Mouse (Mus musculus): ENCODE measurements around the gene Brd2. TPM values are rescaled to one million over a fixed set of nuclear protein-coding genes. Genes with fewer than 3 reads are reported as not detected.

Brd2 gene
- polyA plus RNA-seq, 1 experiment from 2014 or later = 135 TPM

DNA sequence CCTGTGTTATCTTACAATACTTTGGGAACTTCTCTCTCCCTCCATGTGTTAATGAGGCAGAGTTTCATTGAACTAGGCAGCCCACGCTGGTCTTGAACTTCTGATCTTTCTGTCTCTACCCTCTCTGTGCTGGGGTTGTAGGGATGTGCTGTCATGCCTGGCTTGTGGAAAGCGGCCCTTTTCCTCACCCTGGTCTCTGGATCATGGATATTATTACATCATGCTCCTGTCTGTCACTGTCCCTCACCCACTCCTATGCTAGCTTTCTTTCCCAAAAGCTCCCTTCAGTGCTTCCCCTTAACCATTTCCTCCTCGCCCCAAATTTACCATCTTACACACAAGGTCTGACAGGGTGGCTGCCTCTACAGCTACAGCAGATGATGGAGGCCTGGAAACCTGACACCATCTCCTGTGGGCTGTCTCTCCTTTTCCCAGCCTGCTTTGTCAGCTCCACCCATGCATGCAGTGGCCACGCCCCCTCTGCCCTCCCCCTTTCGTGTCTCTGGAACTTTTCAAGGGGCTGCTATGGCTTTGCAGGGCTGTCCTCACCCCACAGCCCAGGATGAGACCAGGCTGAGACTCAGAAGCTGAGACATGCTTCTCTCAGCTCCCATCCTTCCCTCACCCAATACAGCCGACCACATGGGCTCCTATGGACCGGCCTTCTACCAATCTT, 29.1 kb downstream of the Brd2 start:
- H3K4me2 ChIP-seq (replicated peaks) = 0 out of 2 replicates have a peak overlapping the region, but pooled peaks have one; percentile 18
- H3K9ac ChIP-seq = no peak overlapping the region
- ATAC-seq (ENCODE audit: low FRiP score, low read depth) = no peak
- H3K27ac ChIP-seq = no peak overlapping the region
- no peaks in the 10 kb centered on the region for H3K4me1 ChIP-seq
- H3K4me3 ChIP-seq = no peak overlapping the region
- H3K36me3 ChIP-seq = no peaks in the 10 kb centered on the region
- WGBS = 37% methylated on average over 7 of the region's 7 CpGs
- no peaks in the 10 kb centered on the region for H3K27me3 ChIP-seq (replicated peaks)
- no peaks in the 10 kb centered on the region; the same call in 1 of the 2 replicates for H3K9me3 ChIP-seq

- H3K27me3 ChIP-seq (replicated peaks) = no peaks in the 10 kb centered on the region
- ATAC-seq (ENCODE audit: low FRiP score, low read depth) = no peak
- WGBS = 41% methylated on average over 11 of the region's 11 CpGs
- no peaks in the 10 kb centered on the region for H3K4me1 ChIP-seq
- H3K27ac ChIP-seq = no peak within 1 kb of the TSS
- H3K9me3 ChIP-seq = no peaks in the 10 kb centered on the region; the same call in 1 of the 2 replicates
- no peak within 1 kb of the TSS for H3K9ac ChIP-seq
- H3K36me3 ChIP-seq = no peaks in the 10 kb centered on the region
- no peak within 1 kb of the TSS for H3K4me2 ChIP-seq (replicated peaks)
- no peak within 1 kb of the TSS for H3K4me3 ChIP-seq
These were observed 30.1 kb downstream of the Brd2 start, which contains the start of gene H2-Oa for GRCm38 (mm10) chr17:34092197-34092875. TSS of gene H2-Oa (plus strand) at chr17:34092340.

GRCm38 (mm10) chr17:34090923-34091322, 31.5 kb downstream of the Brd2 start:
- no peak for ATAC-seq (ENCODE audit: low FRiP score, low read depth)
- 55% methylated on average over 7 of the region's 7 CpGs for WGBS
- H3K4me2 ChIP-seq (replicated peaks) = no peak overlapping the region

DNA sequence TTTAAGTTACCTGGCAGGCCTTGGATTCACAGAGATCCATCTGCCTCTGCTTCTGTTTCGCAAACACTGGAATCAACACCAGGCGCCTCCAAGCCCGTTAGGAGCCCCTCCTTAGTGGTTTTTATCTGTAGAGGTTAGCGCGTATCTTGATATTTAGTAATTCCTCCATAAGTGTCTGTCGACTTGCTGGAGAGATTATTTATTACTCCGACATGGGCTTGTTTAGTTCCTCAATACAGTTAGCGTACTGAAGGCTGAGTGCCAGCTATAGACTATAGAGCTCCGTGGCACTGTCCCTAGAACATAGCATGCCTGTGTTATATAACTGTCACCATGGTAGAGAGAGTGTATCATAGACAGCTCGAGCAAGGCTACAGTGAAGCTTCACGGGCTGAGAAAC, 34.3 kb downstream of the Brd2 start:
- H3K4me3 ChIP-seq = no peak overlapping the region
- 88% methylated on average over 11 of the region's 11 CpGs for WGBS
- no peaks in the 10 kb centered on the region for H3K27me3 ChIP-seq (replicated peaks)
- no peak overlapping the region for H3K9ac ChIP-seq
- no peaks in the 10 kb centered on the region for H3K9me3 ChIP-seq
- no peak overlapping the region for H3K4me2 ChIP-seq (replicated peaks)
- ATAC-seq (ENCODE audit: low FRiP score, low read depth) = no peak
- H3K4me1 ChIP-seq = peaks cover under 1% of the 10 kb centered on the region; the same call in 1 of the 2 replicates
- no peaks in the 10 kb centered on the region for H3K36me3 ChIP-seq
- no peak overlapping the region for H3K27ac ChIP-seq

More at GRCm38 (mm10) chr17:34090923-34091322, 31.5 kb downstream of the Brd2 start:
- Histone ChIP-seq H3K27ac (no peak overlapping the region), H3K4me3 (no peak overlapping the region), H3K36me3 (no peaks in the 10 kb centered on the region), H3K4me1 (no peaks in the 10 kb centered on the region), H3K27me3 (replicated peaks) (no peaks in the 10 kb centered on the region), H3K9ac (no peak overlapping the region), H3K9me3 (no peaks in the 10 kb centered on the region; the same call in 1 of the 2 replicates)

DNA sequence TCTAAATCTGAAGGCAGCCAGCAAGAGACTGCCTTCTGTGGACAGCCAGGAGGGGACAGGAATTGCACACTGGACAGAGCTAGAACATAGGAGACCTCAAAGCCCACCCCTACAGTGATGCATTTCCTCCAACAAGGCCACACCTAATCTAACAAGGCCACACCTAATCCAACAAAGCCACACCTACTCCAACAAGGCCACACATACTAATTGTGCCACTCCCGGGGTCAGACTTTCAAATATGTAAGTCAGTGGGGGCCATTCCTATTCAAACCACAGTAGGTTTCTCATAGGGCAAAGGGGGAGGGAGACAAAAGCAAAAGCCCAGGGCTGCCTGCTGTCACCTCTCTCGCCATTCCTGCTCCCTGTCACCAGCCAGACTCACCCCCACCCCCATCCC, 35.0 kb downstream of the Brd2 start:
- Histone ChIP-seq H3K4me1 (peaks cover 5% of the 10 kb centered on the region; the same call in 1 of the 2 replicates), H3K9ac (no peak overlapping the region), H3K27ac (no peak overlapping the region), H3K9me3 (no peaks in the 10 kb centered on the region), H3K4me2 (replicated peaks) (no peak overlapping the region), H3K27me3 (replicated peaks) (no peaks in the 10 kb centered on the region), H3K4me3 (no peak overlapping the region), H3K36me3 (no peaks in the 10 kb centered on the region)
- no peak for ATAC-seq (ENCODE audit: low FRiP score, low read depth)
- WGBS = 61% methylated on average over 2 of the region's 2 CpGs

DNA sequence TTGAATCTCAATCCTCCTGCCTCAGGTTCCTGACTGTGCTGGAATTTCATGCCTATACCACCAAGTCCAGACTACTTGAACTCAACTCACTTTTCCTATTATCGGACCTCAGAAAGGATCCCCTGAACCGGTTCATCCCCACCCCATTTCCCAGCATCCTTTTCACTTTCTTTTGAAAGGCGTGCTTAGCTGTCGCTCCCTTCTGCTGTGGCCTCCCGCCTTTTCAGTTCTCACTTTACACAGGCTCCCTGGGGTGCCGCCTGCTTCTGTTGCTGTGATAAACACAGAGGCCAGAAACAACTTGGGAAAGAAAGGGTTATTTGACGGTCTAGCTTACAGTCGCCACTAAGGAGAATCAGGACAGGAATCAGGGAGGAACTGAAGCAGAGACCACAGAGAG, 39.3 kb downstream of the Brd2 start:
- H3K36me3 ChIP-seq = no peaks in the 10 kb centered on the region
- H3K9ac ChIP-seq = no peak overlapping the region
- ATAC-seq (ENCODE audit: low FRiP score, low read depth) = no peak
- H3K27me3 ChIP-seq (replicated peaks) = no peaks in the 10 kb centered on the region
- H3K4me1 ChIP-seq = peaks cover 5% of the 10 kb centered on the region; the same call in 1 of the 2 replicates
- H3K4me3 ChIP-seq = no peak overlapping the region
- no peak overlapping the region for H3K27ac ChIP-seq
- 0 out of 2 replicates have a peak overlapping the region, but pooled peaks have one; percentile 2 for H3K4me2 ChIP-seq (replicated peaks)
- WGBS = 5% methylated on average over 8 of the region's 8 CpGs
- no peaks in the 10 kb centered on the region for H3K9me3 ChIP-seq

DNA sequence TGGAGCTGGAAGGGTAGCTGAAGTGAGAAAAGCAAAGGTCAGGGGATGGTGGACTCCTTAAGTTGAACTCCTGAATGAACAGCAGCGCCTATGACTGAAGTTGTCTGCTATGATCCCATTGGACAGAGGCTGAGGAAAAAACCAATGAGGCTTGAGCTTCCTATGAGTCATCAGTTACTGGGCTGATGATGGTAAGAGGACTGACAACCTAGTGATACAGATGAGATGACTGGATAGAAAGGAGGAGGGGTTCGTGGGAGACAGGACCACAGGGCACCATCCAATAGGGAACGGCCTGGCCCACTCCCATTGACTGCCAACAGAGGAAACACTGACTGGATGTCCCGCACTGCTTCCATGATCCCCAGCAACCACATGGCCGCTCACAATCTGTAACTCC, 42.8 kb downstream of the Brd2 start:
- no peak overlapping the region for H3K9ac ChIP-seq
- H3K36me3 ChIP-seq = no peaks in the 10 kb centered on the region
- no peak overlapping the region for H3K27ac ChIP-seq
- peaks cover 5% of the 10 kb centered on the region; the same call in 1 of the 2 replicates for H3K4me1 ChIP-seq
- H3K27me3 ChIP-seq (replicated peaks) = peaks cover 8% of the 10 kb centered on the region
- ATAC-seq (ENCODE audit: low FRiP score, low read depth) = peak; percentile 82
- no peak overlapping the region for H3K4me2 ChIP-seq (replicated peaks)
- H3K9me3 ChIP-seq = no peaks in the 10 kb centered on the region
- no peak overlapping the region for H3K4me3 ChIP-seq
- 22% methylated on average over 5 of the region's 5 CpGs for WGBS

- Histone ChIP-seq H3K36me3 (no peaks in the 10 kb centered on the region), H3K9me3 (no peaks in the 10 kb centered on the region), H3K4me2 (replicated peaks) (no peak overlapping the region), H3K27me3 (replicated peaks) (peaks cover 8% of the 10 kb centered on the region), H3K4me1 (peaks cover 5% of the 10 kb centered on the region; the same call in 1 of the 2 replicates), H3K4me3 (no peak overlapping the region), H3K27ac (no peak overlapping the region), H3K9ac (no peak overlapping the region)
- 93% methylated on average over 11 of the region's 11 CpGs for WGBS
- no peak for ATAC-seq (ENCODE audit: low FRiP score, low read depth)
These were observed 43.4 kb downstream of the Brd2 start for GRCm38 (mm10) chr17:34079002-34079401.

GRCm38 (mm10) chr17:34078148-34078547, 44.3 kb downstream of the Brd2 start:
- WGBS = 61% methylated on average over 4 of the region's 4 CpGs
- ATAC-seq (ENCODE audit: low FRiP score, low read depth) = no peak
- Histone ChIP-seq H3K9ac (no peak overlapping the region), H3K27ac (no peak overlapping the region), H3K4me1 (peaks cover 4% of the 10 kb centered on the region; the same call in 1 of the 2 replicates), H3K4me3 (no peak overlapping the region), H3K4me2 (replicated peaks) (no peak overlapping the region), H3K36me3 (no peaks in the 10 kb centered on the region), H3K9me3 (no peaks in the 10 kb centered on the region), H3K27me3 (replicated peaks) (peaks cover 8% of the 10 kb centered on the region)

DNA sequence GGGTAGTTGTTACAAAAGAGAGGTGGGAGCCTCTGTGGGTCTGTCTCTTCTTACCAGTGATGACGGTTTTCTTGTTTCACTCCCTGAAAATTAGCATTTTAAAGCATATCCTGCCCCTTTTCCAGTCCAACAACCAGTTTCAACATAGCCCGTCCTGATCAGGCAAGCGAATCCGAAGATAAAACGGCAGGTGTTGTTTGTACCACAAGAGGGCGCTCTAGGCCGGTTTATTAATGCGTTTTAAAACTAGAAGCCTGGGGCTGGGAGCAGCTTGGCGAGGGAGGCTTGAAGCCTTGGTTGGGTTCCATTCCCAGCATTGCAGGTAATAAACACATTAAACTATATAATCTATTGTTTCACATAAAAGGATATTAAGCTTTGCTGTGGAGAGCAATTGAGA, 44.9 kb downstream of the Brd2 start:
- Histone ChIP-seq H3K4me2 (replicated peaks) (no peak overlapping the region), H3K27ac (no peak overlapping the region), H3K4me3 (no peak overlapping the region), H3K4me1 (no peaks in the 10 kb centered on the region), H3K36me3 (no peaks in the 10 kb centered on the region), H3K27me3 (replicated peaks) (peaks cover 8% of the 10 kb centered on the region), H3K9ac (no peak overlapping the region), H3K9me3 (no peaks in the 10 kb centered on the region)
- ATAC-seq (ENCODE audit: low FRiP score, low read depth) = no peak
- 2% methylated on average over 9 of the region's 9 CpGs for WGBS

GRCm38 (mm10) chr17:34075271-34075670, 47.2 kb downstream of the Brd2 start:
- no peaks in the 10 kb centered on the region for H3K36me3 ChIP-seq
- no peak for ATAC-seq (ENCODE audit: low FRiP score, low read depth)
- 48% methylated on average over 7 of the region's 7 CpGs for WGBS

GRCm38 (mm10) chr17:34072091-34072490, 50.3 kb downstream of the Brd2 start:
- WGBS = 78% methylated on average over 5 of the region's 5 CpGs
- no peak overlapping the region for H3K4me3 ChIP-seq
- no peak for ATAC-seq (ENCODE audit: low FRiP score, low read depth)
- no peak overlapping the region for H3K4me2 ChIP-seq (replicated peaks)
- no peaks in the 10 kb centered on the region for H3K9me3 ChIP-seq
- no peaks in the 10 kb centered on the region for H3K4me1 ChIP-seq
- no peaks in the 10 kb centered on the region for H3K36me3 ChIP-seq
- H3K27ac ChIP-seq = no peak overlapping the region
- H3K27me3 ChIP-seq (replicated peaks) = peaks cover 8% of the 10 kb centered on the region
- no peak overlapping the region for H3K9ac ChIP-seq

More at GRCm38 (mm10) chr17:34075271-34075670, 47.2 kb downstream of the Brd2 start:
- H3K4me1 ChIP-seq = no peaks in the 10 kb centered on the region
- H3K4me3 ChIP-seq = no peak overlapping the region
- H3K9me3 ChIP-seq = no peaks in the 10 kb centered on the region
- H3K4me2 ChIP-seq (replicated peaks) = no peak overlapping the region
- H3K27me3 ChIP-seq (replicated peaks) = peaks cover 8% of the 10 kb centered on the region
- H3K27ac ChIP-seq = no peak overlapping the region
- no peak overlapping the region for H3K9ac ChIP-seq
